ENCODE assay signal across 24 mouse cellular contexts in the genomic region with DNA sequence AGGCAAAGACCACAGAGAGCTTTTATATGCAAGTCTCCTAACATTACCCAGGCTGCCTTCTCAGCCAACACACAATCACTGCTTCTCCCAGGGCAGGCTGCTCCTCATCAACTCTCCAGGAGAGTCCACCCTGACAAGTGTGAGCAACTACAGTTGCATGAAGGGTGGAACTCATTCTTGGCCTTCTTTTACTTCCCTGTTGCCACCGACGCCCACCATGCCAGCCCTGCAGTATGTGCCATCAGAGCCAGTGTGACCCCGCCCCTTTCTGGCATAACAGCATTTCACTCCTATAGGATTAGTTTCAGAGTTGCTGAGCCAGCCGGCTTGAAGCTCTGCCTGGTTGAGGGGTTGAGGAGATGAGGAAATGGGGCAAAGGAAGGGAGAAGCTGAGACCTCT.
"Had no signal": no experiment of that assay in that cellular context is flagged by ENCODE, and none has a peak within 500 bp of the region (broad histone marks: within the 10 kb centered on the region; RNA-seq: fewer than 3 reads in every experiment).

No protein-coding gene starts in this region.

- H3K36me3 ChIP-seq: lung, embryonic 15.5 days; midbrain, embryonic 13.5 days; neural tube, embryonic 13.5 days had no signal

- ATAC-seq: intestine, embryonic 16.5 days; liver, postnatal 0 days; midbrain, embryonic 13.5 days; midbrain, embryonic 16.5 days had no signal

- H3K9ac ChIP-seq: liver, embryonic 14.5 days; liver, postnatal 0 days; lung, embryonic 15.5 days; midbrain, embryonic 13.5 days; neural tube, embryonic 13.5 days had no signal

- H3K27ac ChIP-seq: kidney, postnatal 0 days; layer of hippocampus, adult 2 months; liver, embryonic 14.5 days; lung, embryonic 15.5 days; midbrain, embryonic 10.5 days; midbrain, embryonic 13.5 days; neural tube, embryonic 13.5 days had no signal

- H3K4me3 ChIP-seq: layer of hippocampus, adult 2 months; lung, embryonic 15.5 days; megakaryocyte, embryonic 14.5 days; midbrain, embryonic 10.5 days; midbrain, embryonic 13.5 days; myocyte; neural tube, embryonic 13.5 days had no signal

- H3K4me2 ChIP-seq: liver, embryonic 11.5 days; lung, embryonic 15.5 days; midbrain, embryonic 13.5 days; neural tube, embryonic 13.5 days had no signal

- H3K9me3 ChIP-seq: lung, embryonic 15.5 days; megakaryocyte, embryonic 14.5 days; midbrain, embryonic 13.5 days; neural tube, embryonic 13.5 days had no signal

- H3K27me3 ChIP-seq: lung, embryonic 15.5 days; megakaryocyte, embryonic 14.5 days; neural tube, embryonic 13.5 days had no signal

- DNase-seq: kidney, adult 18-20 months; kidney, adult 9 months; kidney, postnatal 25 days; layer of hippocampus, postnatal 36 days; liver, postnatal 0 days; lung, postnatal 10 days; lung, postnatal 36 days; right cerebral cortex, adult 18-20 months; right cerebral cortex, postnatal 14 days; right cerebral cortex, postnatal 4 days; thymus, adult 18-20 months; thymus, postnatal 36 days had no signal
